Mouse (Mus musculus) lung, adult 2 months (tissue): ENCODE measurements around the gene Adal. TPM values are rescaled to one million over a fixed set of nuclear protein-coding genes. Genes with fewer than 3 reads are reported as not detected.

ENCODE experiments used
- DNase-seq: peaks from one replicate; pipeline ENCODE4 v3.0.0; 2022
- H3K4me1 ChIP-seq: fragments of 200-500 bp; 2 replicates; pipeline ENCODE4 v1.6.1; 2011; ENCODE audit warnings: low read length; ENCODE audit not compliant: control insufficient read depth, insufficient read depth
- H3K4me3 ChIP-seq: fragments of 200-500 bp; replicated peaks from 2 replicates; pipeline ENCODE3; 2011; ENCODE audit warnings: low read depth, mild to moderate bottlenecking, control low read depth, low read length; ENCODE audit errors: extremely low read depth
- CTCF ChIP-seq: fragments of 200-500 bp; IDR thresholded peaks from 2 replicates; pipeline ENCODE4 v1.5.1; 2011; ENCODE audit warnings: mild to moderate bottlenecking, low read length, control low read depth; ENCODE audit not compliant: insufficient read depth
- POLR2A ChIP-seq: fragments of 200-500 bp; IDR thresholded peaks from 2 replicates; pipeline ENCODE4 v1.6.1; 2011; ENCODE audit warnings: low read depth, mild to moderate bottlenecking, control low read depth, low read length, borderline replicate concordance; ENCODE audit errors: extremely low read depth
- WGBS: fragments of 180-500 bp; shearing (Covaris S2); methylation state at CpG from one replicate; pipeline ENCODE4 v1.1.7; 2018; 5-methylcytosine and 5-hydroxymethylcytosine counted together
- polyA plus RNA-seq: library from polyadenylated mRNA; depleted of rRNA; stranded (reverse); fragments of >200 nt; gene quantifications from 2 replicates; pipeline ENCODE4 v1.2.3, GENCODE M21; 2012

Adal gene
- polyA plus RNA-seq, 1 experiment: 4.5 TPM

GRCm38 (mm10) chr2:121139266-121140017 lies 786 bp upstream of the Adal start:
- peak; percentile 37 for DNase-seq
- no peak for TF ChIP-seq CTCF
- TF ChIP-seq POLR2A: no peak
- peak overlapping the region; percentile 99 for H3K4me3 ChIP-seq
- 18% methylated on average over 29 of the region's 29 CpGs for WGBS
- H3K4me1 ChIP-seq: peaks cover 13% of the 10 kb centered on the region

DNA sequence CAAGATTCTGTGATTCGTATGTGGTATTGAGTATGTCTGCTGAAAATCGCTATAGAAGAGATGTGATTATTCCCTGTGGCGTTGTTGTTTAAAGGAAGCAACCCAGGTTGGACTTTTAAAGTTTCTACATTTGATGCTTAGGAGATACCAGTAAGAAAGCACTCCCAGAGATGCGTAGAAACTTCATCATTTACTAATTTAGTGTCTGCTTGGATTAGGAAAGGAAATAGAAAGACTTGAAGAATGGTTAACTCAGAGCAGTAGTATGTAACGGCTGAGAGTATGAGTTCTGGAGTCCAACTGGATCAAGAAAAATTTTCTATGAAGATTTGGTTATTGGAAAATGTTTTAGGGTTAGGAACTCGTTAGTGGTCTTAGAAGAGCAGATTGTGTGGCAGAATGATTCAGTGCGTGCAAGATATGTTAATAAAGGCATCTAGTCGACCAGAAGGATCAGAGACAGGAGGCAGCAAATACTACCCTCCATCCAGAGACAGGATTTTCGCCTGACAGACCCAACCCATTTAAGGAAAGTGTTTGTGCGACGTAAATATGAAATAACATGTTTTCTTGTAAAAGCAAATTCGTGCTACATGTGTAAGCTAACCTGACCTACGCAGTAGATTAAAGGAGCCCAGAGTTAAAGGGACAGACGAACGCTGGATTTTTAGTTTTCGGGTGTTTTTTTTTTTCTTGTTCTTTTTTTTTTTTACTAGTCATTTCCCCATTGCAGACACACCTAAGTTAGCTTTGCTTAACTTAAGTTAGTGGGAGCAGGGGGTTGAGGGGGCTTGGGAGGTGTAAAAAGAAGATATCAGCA lies 1.2 kb downstream of the Adal start:
- DNase-seq: no peak
- Histone ChIP-seq H3K4me1 (peaks cover 13% of the 10 kb centered on the region), H3K4me3 (peak overlapping the region; percentile 99)
- TF ChIP-seq CTCF (no peak), POLR2A (no peak)
- WGBS: 63% methylated on average over 16 of the region's 16 CpGs

GRCm38 (mm10) chr2:121142415-121142814 lies 2.2 kb downstream of the Adal start:
- TF ChIP-seq POLR2A (no peak), CTCF (no peak)
- 62% methylated on average over 2 of the region's 2 CpGs for whole genome bisulfite sequencing
- DNase-seq: no peak
- H3K4me1 ChIP-seq: peaks cover 13% of the 10 kb centered on the region
- H3K4me3 ChIP-seq: no peak overlapping the region

- TF ChIP-seq CTCF (no peak), POLR2A (no peak)
- WGBS: 76% methylated on average over 5 of the region's 5 CpGs
- Histone ChIP-seq H3K4me3 (no peak overlapping the region), H3K4me1 (no peaks in the 10 kb centered on the region)
- no peak for DNase-seq
Measured at GRCm38 (mm10) chr2:121149679-121150078, 9.5 kb downstream of the Adal start.

DNA sequence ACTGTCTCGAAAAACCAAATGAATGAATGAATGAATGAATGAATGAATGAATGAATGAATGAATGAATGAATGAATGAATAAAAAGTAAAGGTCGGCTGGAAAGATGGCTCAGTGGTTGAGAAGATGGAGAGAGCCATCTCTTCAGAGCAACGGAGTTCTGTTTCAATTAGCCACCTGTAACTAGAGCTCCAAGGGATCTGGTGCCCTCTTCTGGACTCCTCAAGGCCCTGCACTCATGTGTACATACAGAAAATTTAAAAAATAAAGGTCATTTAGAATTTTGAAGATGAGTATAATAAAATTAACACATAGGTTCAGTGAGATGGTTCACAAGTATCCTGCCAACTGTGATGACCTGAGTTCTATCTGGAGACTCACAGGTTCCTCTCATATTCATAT lies 12.9 kb downstream of the Adal start:
- no peak for DNase-seq
- TF ChIP-seq CTCF: no peak
- TF ChIP-seq POLR2A: no peak
- Histone ChIP-seq H3K4me3 (no peak overlapping the region), H3K4me1 (no peaks in the 10 kb centered on the region)
- 91% methylated on average over 3 of the region's 3 CpGs for WGBS

DNA sequence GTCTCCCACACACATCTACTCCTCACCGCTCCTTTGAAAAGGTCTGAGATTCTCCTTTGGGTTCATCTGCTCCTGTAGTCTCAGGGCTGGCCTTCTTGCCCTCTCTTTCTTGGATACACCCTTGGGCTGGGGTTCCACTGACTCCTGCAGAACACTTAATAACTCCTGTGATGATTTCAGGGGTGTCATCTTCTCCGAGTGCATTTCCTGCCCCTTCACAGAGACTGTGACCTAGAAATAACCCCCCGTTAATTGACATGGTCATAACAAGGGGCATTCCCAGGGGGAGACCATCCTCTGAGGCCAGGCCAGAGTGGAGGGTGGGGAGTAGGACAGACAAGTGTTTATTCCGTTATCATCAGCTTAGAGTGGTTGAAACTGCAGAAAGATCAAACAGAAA lies 28.9 kb downstream of the Adal start:
- no peak for DNase-seq
- H3K4me3 ChIP-seq: no peak overlapping the region
- no peak for TF ChIP-seq POLR2A
- no peak for TF ChIP-seq CTCF
- H3K4me1 ChIP-seq: peaks cover 6% of the 10 kb centered on the region
- 32% methylated on average over 4 of the region's 4 CpGs for WGBS

DNA sequence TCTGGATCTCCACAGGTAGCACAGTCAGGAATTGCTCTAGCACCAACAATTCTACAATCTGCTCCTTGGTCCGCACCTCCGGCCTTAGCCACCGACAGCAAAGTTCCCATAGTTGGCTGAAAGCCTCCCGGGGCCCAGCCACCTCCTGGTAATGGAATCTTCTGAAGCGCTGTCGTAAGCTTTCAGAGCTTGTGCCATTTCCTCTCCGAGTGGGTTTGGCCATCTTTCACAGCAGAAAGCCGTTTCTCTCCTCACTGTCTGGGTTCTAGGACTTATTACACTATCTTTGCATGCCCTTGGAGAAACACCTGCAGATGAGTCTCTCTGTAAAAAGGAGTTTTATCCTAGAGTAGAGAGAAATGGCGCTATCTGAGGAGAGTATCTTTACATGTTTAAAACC lies 29.7 kb downstream of the Adal start:
- Histone ChIP-seq H3K4me1 (peaks cover 6% of the 10 kb centered on the region), H3K4me3 (peak overlapping the region; percentile 98)
- TF ChIP-seq POLR2A (no peak), CTCF (no peak)
- WGBS: 3% methylated on average over 9 of the region's 9 CpGs
- DNase-seq: peak; percentile 39

DNA sequence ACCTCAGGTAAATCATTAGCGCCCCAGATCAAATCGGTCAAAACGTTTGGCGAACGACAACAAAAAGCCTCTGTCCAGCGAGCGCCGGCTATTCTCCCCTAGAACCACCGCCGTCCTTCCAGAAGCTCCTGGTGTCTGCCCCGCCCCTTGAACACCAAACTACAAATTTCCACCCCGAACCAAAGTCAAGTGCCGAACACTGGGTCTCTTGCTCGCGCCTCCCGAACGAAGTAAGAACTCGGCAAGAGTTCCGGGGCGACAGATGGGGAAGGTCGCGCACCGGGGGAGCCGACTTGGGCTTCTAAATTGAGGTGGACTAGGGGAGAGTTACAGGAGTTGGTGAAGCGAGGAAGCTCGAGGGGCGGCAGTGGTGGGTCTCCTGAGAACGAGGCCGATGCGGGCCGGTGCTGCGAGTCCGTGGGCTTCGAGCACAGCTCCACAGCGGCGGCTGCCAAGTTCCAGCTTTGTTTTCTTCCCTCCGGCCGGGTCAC lies 30.3 kb downstream of the Adal start, which contains the start of gene Tubgcp4:
TSS of gene Tubgcp4 (plus strand) at position 174 of the 491 bp plus-strand sequence.
- no peak for DNase-seq

DNA sequence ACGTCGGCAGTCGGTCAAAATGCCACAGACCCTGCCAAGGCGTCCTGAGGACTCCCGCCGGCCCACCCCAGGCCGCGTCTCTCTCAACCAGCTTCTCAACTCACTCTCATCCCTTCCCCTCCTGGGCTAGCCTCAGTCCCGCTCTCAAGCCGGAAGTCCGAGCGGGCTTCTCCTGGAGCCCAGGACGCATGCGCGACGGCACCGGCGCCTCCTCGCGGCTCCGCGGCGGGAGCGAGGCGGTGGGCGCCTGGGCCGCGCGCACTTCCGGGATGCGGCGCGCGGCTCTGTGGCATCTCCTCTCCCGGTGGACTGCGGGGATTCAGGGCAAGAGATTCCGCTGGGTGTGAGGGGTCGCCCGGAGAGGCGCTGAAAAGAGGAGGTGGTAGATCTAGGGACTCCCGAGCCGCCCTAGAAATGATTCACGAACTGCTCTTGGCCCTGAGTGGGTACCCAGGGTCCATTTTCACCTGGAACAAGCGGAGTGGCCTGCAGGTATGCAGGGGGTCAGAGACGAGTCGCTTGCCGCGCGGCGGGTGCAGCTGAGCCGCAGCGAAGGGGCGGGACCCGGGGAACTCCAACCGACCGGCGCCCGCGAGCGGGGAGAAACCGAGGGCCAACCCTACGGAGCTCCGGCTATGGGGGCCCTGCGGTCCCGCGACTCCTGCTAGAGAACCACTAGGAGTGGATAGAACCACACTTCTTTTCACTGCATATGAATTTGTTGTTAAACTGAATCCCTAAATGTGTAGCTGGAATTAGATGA lies 30.9 kb downstream of the Adal start, which contains the start of gene Zscan29:
TSS of gene Zscan29 (minus strand) at position 146 of the 763 bp plus-strand sequence.
- WGBS: under 1% methylated on average over 63 of the region's 66 CpGs
- TF ChIP-seq CTCF (no peak), POLR2A (peak; percentile 67; the same call in 1 of the 2 replicates)
- peak; percentile 85 for DNase-seq
- Histone ChIP-seq H3K4me3 (peak within 1 kb of the TSS; percentile 98), H3K4me1 (peaks cover 6% of the 10 kb centered on the region)

More for the DNA sequence above, 30.3 kb downstream of the Adal start, which contains the start of gene Tubgcp4:
- Histone ChIP-seq H3K4me1 (peaks cover 6% of the 10 kb centered on the region), H3K4me3 (peak within 1 kb of the TSS; percentile 98)
- under 1% methylated on average over 36 of the region's 38 CpGs for WGBS
- TF ChIP-seq CTCF (no peak), POLR2A (0 out of 2 replicates have a peak, but pooled peaks have one; percentile 13)
